Mouse (Mus musculus): Measurements from ENCODE around the gene Hoxd10. TPM values are rescaled to one million over a fixed set of nuclear protein-coding genes. Genes with fewer than 3 reads are reported as not detected.

The Hoxd10 gene
- polyA plus RNA-seq, 1 experiment from 2014 or later: not detected

- no peak for ATAC-seq (ENCODE audit: low FRiP score)
- no peak overlapping the region for H3K4me2 ChIP-seq
- peaks cover 18% of the 10 kb centered on the region for H3K4me1 ChIP-seq
- no peak overlapping the region for H3K27ac ChIP-seq
- H3K9ac ChIP-seq: no peak overlapping the region
- peaks cover 100% of the 10 kb centered on the region for H3K27me3 ChIP-seq
- H3K4me3 ChIP-seq (replicated peaks): no peak overlapping the region
- no peaks in the 10 kb centered on the region for H3K9me3 ChIP-seq
- H3K36me3 ChIP-seq (replicated peaks): no peaks in the 10 kb centered on the region
- WGBS: 2% methylated on average over 7 of the region's 7 CpGs
These were observed 4.2 kb downstream of the Hoxd10 start for GRCm38 (mm10) chr2:74695813-74696430.

GRCm38 (mm10) chr2:74696442-74697335, 5.0 kb downstream of the Hoxd10 start:
- Histone ChIP-seq H3K4me3 (replicated peaks) (no peak overlapping the region), H3K4me2 (no peak overlapping the region), H3K9me3 (no peaks in the 10 kb centered on the region), H3K4me1 (peaks cover 14% of the 10 kb centered on the region), H3K36me3 (replicated peaks) (no peaks in the 10 kb centered on the region), H3K27me3 (peaks cover 99% of the 10 kb centered on the region), H3K9ac (no peak overlapping the region), H3K27ac (no peak overlapping the region)
- no peak for ATAC-seq (ENCODE audit: low FRiP score)
- WGBS: 1% methylated on average over 34 of the region's 34 CpGs

- peak; percentile 70 for ATAC-seq (ENCODE audit: low FRiP score)
- peaks cover 98% of the 10 kb centered on the region for H3K27me3 ChIP-seq
- H3K4me1 ChIP-seq: peaks cover 14% of the 10 kb centered on the region
- H3K4me3 ChIP-seq (replicated peaks): peak within 1 kb of the TSS; percentile 33
- under 1% methylated on average over 43 of the region's 43 CpGs for WGBS
- H3K9ac ChIP-seq: no peak within 1 kb of the TSS
- no peaks in the 10 kb centered on the region for H3K9me3 ChIP-seq
- no peak within 1 kb of the TSS for H3K27ac ChIP-seq
- H3K4me2 ChIP-seq: peak within 1 kb of the TSS; percentile 54
- H3K36me3 ChIP-seq (replicated peaks): no peaks in the 10 kb centered on the region
These were observed 5.9 kb downstream of the Hoxd10 start, which contains the start of gene Hoxd9 for GRCm38 (mm10) chr2:74697567-74698121. Hoxd9 (plus strand) TSS chr2:74697727.

GRCm38 (mm10) chr2:74698201-74699052, 6.7 kb downstream of the Hoxd10 start:
- Histone ChIP-seq H3K9me3 (no peaks in the 10 kb centered on the region), H3K27ac (no peak overlapping the region), H3K9ac (no peak overlapping the region), H3K4me1 (peaks cover 14% of the 10 kb centered on the region), H3K27me3 (peaks cover 97% of the 10 kb centered on the region), H3K4me3 (replicated peaks) (peak overlapping the region; percentile 33), H3K36me3 (replicated peaks) (no peaks in the 10 kb centered on the region), H3K4me2 (peak overlapping the region; percentile 54)
- ATAC-seq (ENCODE audit: low FRiP score): peak; percentile 53; the same call in 1 of the 2 replicates
- WGBS: under 1% methylated on average over 86 of the region's 86 CpGs

- Histone ChIP-seq H3K36me3 (replicated peaks) (no peaks in the 10 kb centered on the region), H3K4me3 (replicated peaks) (no peak overlapping the region), H3K27me3 (peaks cover 97% of the 10 kb centered on the region), H3K4me1 (peaks cover 14% of the 10 kb centered on the region), H3K9me3 (no peaks in the 10 kb centered on the region), H3K9ac (no peak overlapping the region), H3K4me2 (no peak overlapping the region), H3K27ac (no peak overlapping the region)
- ATAC-seq (ENCODE audit: low FRiP score): no peak
- WGBS: 1% methylated on average over 17 of the region's 17 CpGs
These were observed 7.3 kb downstream of the Hoxd10 start for GRCm38 (mm10) chr2:74699053-74699430.

- ATAC-seq (ENCODE audit: low FRiP score): no peak
- H3K36me3 ChIP-seq (replicated peaks): no peaks in the 10 kb centered on the region
- WGBS: 2% methylated on average over 23 of the region's 23 CpGs
These were observed 8.2 kb downstream of the Hoxd10 start for GRCm38 (mm10) chr2:74699664-74700545.

GRCm38 (mm10) chr2:74700546-74701112, 8.9 kb downstream of the Hoxd10 start:
- Histone ChIP-seq H3K9me3 (no peaks in the 10 kb centered on the region), H3K27me3 (peaks cover 97% of the 10 kb centered on the region), H3K36me3 (replicated peaks) (no peaks in the 10 kb centered on the region), H3K4me1 (peaks cover 26% of the 10 kb centered on the region), H3K27ac (no peak overlapping the region), H3K9ac (no peak overlapping the region), H3K4me3 (replicated peaks) (no peak overlapping the region), H3K4me2 (no peak overlapping the region)
- ATAC-seq (ENCODE audit: low FRiP score): no peak
- 2% methylated on average over 22 of the region's 22 CpGs for WGBS

More at GRCm38 (mm10) chr2:74699664-74700545, 8.2 kb downstream of the Hoxd10 start:
- Histone ChIP-seq H3K27me3 (peaks cover 97% of the 10 kb centered on the region), H3K27ac (no peak overlapping the region), H3K9me3 (no peaks in the 10 kb centered on the region), H3K4me3 (replicated peaks) (no peak overlapping the region), H3K9ac (no peak overlapping the region), H3K4me1 (peaks cover 18% of the 10 kb centered on the region), H3K4me2 (no peak overlapping the region)

- H3K4me1 ChIP-seq: peaks cover 27% of the 10 kb centered on the region
- WGBS: 11% methylated on average over 17 of the region's 17 CpGs
- H3K4me3 ChIP-seq (replicated peaks): no peak overlapping the region
- no peak overlapping the region for H3K9ac ChIP-seq
- no peak overlapping the region for H3K4me2 ChIP-seq
- peaks cover 95% of the 10 kb centered on the region for H3K27me3 ChIP-seq
- no peak overlapping the region for H3K27ac ChIP-seq
- no peaks in the 10 kb centered on the region for H3K36me3 ChIP-seq (replicated peaks)
- H3K9me3 ChIP-seq: no peaks in the 10 kb centered on the region
- no peak for ATAC-seq (ENCODE audit: low FRiP score)
These were observed 10.5 kb downstream of the Hoxd10 start for GRCm38 (mm10) chr2:74701949-74702819.

- WGBS: 12% methylated on average over 6 of the region's 6 CpGs
- no peak for ATAC-seq (ENCODE audit: low FRiP score)
- Histone ChIP-seq H3K9ac (no peak overlapping the region), H3K36me3 (replicated peaks) (no peaks in the 10 kb centered on the region), H3K4me3 (replicated peaks) (no peak overlapping the region), H3K27ac (no peak overlapping the region), H3K9me3 (no peaks in the 10 kb centered on the region), H3K27me3 (peaks cover 95% of the 10 kb centered on the region), H3K4me1 (peaks cover 23% of the 10 kb centered on the region), H3K4me2 (no peak overlapping the region)
These were observed 11.1 kb downstream of the Hoxd10 start for GRCm38 (mm10) chr2:74702820-74703219.

- H3K27ac ChIP-seq: no peak overlapping the region
- no peak overlapping the region for H3K4me2 ChIP-seq
- no peaks in the 10 kb centered on the region for H3K9me3 ChIP-seq
- WGBS: 2% methylated on average over 10 of the region's 10 CpGs
- no peaks in the 10 kb centered on the region for H3K36me3 ChIP-seq (replicated peaks)
- H3K9ac ChIP-seq: no peak overlapping the region
- peaks cover 18% of the 10 kb centered on the region for H3K4me1 ChIP-seq
- H3K27me3 ChIP-seq: peaks cover 95% of the 10 kb centered on the region
- no peak overlapping the region for H3K4me3 ChIP-seq (replicated peaks)
- no peak for ATAC-seq (ENCODE audit: low FRiP score)
These were observed 11.6 kb downstream of the Hoxd10 start for GRCm38 (mm10) chr2:74703317-74703716.

Measured in forebrain, embryonic 12.5 days (tissue).